Mouse (Mus musculus) E14TG2a.4 (cell line): ENCODE measurements around the gene Pbxip1.

ENCODE experiments used
- CTCF ChIP-seq: conservative IDR thresholded peaks from 2 replicates; pipeline ENCODE4 v1.5.1; 2014; ENCODE audit warnings: low read length
- NANOG ChIP-seq: IDR thresholded peaks from 2 replicates; pipeline ENCODE4 v1.6.1; 2014; ENCODE audit warnings: borderline replicate concordance, low read length, mixed read lengths
- POU5F1 ChIP-seq: IDR thresholded peaks from 2 replicates; pipeline ENCODE4 v1.6.1; 2014; ENCODE audit warnings: low read length, borderline replicate concordance

DNA sequence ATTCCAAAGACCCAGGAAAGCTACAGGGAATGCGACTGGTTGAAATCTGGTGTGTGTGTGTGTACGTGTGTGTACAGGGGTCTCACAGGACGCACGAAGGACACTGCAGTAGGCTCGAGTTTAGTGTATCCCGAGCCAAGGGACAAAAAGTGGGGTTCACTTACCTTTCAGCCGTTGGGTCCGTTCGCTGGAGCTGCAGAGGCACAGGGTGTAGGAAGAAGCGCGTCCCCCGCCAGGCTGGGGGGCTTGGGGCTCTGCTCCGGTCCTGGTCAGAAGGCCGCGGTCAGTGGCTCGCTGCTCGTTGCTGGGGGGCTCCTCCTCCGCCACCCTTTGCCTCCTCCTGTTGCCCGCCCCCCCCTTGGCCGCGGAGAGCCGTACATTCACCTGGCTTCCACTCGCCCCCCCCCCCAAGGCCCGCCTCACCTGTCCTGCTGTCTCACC is 43.6 kb upstream of the Pbxip1 start:
- TF ChIP-seq CTCF (no peak), NANOG (no peak), POU5F1 (no peak)
